Mouse (Mus musculus): Measurements from ENCODE around the gene Adrm1.

GRCm38 (mm10) chr2:180170151-180170805 lies 1.0 kb upstream of the Adrm1 start:
- no peak for TF ChIP-seq GATA1 (IDR thresholded peaks at IDR 0.05; ENCODE audit: low read length)
- no peak for TF ChIP-seq TAL1 (IDR thresholded peaks at IDR 0.05; ENCODE audit: low read length)

All from erythroblast, embryonic 14.5 days (primary cell).